Mouse (Mus musculus) Muller cell, postnatal 12 days (primary cell): ENCODE data around the gene Soga3.
A peak's percentile ranks its signal among the peaks of the same experiment; 100 is the strongest.

ENCODE experiments used
- DNase-seq: peaks from one replicate; pipeline ENCODE4 v3.0.0-alpha.2; 2015; ENCODE audit errors: inconsistent ontology term

Soga3 gene

DNA sequence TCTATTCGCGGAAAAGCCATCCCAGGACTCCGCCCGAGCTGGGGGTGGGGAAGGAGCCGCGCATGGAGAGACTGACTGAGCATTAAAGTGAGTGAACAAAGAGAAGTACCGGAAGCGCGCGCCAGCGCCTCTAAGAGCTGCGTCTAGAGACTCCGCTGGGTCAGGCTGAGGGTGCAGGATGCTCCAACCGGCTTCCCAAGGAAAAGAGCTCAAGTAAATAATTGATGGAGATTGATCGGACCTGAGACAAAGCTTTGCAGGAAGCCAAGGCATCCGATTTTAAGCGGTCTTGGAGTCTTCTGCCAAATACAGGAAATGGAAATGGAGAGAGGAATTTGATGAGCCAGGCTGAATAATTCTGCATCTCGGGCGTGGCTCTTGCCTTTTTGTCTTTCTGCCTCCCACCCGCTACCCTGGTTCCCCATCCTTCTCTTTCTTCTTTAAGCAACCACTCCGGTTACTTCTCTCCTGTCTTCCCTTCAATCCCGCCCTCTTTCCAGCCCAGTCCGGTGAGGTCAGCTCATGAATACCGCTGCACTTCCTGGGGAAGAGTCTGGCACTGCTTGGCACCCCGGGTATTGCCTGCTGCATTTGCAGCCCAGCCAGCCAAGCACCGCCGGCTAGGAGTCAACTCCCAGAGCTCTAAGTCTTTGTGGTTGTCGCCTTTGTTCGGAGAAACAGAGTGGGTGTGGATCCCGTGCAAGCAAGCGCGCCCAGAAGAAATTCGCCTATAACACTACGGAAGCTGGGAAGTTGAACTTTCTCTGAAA lies at the start of gene Soga3:
Gene Soga3, plus strand, starts transcription at position 274 of the 770 bp plus-strand sequence.
- peak; percentile 57 for DNase-seq

DNA sequence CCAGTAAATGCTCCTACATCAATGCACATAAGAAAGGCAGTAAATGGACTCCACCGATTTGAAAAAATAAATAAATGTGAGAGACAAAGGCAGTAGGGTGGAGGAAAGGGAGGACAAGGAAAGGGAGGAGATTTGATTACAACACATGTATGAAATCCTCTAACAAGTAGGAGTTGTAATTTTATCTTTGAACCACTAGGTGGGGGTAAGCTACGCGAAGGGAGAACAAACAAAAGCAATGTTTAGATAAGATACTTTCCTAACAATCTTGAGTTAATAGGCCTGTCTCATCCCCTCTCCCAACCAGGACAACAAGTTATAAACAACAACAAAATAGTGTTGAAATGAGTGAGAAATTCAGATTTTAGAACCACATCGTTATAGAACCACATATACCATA lies 36.7 kb upstream of the Soga3 start:
- DNase-seq, result no peak

DNA sequence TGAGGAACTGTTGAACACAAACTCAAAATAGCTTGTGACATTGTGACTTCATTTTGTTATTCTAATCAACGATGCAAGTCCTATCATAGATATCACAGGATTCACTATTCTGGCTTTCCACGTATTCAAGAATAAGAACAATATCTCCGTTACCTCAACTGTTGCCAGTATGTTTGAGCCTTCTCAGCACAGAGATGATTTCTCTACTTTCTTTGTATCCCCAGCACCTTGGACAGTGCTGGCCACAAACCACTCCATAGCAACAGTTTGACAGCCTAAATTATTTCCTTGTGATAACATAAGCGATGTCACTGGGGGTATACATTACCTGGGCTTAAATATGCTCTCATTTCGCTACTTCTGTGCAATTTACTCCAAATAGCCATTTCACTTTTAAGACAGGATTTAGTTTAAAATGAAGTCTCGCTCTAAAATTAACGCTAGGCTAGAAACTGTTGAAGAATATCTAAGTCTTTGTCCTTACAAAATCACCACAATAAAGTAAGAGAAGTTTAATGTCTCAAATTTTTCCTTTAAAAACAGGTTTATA lies 1.0 kb upstream of the Soga3 start:
- DNase-seq, result no peak

DNA sequence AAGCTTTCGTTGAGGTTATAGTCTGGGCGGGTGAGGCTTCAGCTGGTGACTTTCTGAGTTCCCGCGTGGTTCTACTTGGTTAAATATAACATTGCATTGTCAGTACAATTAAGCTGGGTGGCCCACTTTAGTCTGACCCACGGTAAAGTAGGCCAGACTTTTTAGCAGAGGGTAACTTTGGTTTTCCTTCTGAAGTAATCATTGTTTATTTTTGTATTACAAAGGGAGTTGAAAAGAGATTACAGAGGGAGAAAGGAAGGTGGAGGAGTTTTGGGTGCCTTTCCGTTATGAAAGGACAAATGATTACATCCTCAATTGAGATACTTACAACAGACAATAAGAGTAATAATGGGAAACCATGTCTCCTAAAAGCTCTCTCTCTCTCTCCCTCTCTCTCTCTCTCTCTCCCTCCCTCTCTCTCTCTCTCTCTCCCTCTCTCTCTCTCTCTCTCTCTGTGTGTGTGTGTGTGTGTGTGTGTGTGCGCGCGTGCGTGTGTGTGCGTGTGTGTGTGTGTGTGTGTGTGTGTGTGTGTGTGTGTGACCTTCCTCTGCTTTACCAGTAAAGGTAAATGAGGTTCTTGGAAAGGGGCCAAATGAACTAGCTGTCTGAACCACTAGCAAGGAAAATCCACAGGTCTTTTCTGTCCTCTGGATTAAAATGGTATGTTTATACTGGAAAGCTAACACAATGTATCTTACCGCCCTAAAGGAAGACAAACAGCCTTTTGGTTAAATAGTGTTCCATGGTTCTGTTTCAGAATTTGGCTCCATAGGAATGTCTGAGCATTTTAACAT lies 1.2 kb downstream of the Soga3 start:
- DNase-seq, result no peak

DNA sequence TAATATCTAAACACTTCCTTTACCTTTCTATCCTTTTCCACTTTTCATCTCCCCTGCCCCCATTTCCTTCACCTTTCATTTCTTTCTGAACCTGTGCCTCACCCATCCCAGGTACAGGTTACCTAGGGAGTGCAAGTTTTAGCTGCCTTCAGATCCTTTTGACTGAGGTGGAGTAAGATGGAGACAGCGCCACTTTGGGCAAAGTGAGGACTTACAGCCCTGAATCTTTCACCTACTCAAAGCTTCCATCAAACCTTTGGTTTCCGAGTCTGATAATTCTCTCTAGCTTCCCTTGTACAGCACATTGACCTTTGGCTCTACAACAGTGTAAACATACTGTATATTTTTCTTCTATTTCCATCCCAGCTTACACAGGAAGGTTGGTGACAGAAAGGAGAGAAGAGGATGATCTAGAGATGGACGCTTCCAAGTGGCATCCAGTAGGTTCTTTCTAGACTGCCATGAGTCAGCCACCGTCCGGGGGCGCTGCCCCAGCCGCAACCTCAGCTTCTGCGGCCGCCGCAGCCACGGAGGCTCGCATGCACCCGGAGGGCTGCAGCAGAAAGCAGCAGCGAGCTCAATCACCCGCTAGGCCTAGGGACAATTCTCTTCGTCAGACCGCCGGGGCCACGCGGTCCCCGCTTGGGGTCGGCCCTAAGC lies 2.7 kb downstream of the Soga3 start:
- no peak for DNase-seq

DNA sequence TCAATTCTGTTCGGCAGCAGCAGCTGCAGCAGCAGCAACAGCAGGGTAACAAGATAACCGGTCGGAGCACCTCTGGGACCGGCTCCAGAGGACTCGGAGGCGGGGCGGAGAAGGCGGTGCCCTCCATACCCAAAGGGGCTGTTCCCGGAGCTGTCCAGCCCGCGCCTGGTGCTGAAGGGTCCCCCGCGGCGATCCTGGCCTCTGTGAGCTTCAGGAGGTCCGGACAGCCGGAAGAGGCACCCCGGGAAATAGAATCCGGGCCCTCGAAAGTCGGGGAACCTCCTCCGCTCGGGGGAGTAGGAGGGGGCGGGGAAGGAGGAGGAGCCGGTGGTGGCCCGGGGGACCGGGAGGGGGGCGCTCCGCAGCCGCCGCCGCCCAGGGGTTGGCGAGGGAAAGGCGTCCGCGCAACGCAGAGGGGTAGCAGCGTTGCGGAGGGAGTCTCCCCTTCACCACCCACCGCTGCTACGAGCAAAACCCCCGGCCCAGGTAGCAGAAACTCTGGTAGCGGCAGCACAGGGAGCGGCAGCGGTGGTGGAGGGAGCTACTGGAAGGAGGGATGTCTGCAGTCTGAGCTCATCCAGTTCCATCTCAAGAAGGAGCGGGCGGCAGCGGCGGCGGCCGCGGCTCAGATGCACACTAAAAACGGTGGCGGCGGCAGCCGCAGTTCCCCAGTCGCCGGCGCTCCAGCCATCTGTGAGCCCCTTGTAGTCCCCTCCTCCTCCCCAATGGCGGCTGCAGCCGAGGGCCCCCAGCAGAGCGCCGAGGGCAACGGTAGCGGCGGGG lies 3.4 kb downstream of the Soga3 start:
- peak; percentile 93 for DNase-seq

DNA sequence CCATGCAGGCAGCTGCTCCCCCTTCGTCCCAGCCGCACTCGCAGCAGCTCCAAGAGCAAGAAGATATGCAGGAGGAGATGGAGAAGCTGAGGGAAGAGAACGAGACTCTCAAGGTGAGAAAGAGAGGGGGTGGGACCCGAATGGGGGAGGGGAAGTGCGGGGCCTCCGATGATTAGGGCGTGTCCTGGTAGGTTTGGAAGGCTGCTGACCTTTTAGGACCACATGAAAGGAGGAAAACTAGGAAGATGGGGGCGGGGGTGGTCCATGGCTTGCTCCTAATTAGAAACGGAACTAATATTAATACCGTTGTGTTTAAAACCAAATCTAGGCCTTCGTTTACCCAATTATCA lies 4.0 kb downstream of the Soga3 start:
- DNase-seq, result no peak

DNA sequence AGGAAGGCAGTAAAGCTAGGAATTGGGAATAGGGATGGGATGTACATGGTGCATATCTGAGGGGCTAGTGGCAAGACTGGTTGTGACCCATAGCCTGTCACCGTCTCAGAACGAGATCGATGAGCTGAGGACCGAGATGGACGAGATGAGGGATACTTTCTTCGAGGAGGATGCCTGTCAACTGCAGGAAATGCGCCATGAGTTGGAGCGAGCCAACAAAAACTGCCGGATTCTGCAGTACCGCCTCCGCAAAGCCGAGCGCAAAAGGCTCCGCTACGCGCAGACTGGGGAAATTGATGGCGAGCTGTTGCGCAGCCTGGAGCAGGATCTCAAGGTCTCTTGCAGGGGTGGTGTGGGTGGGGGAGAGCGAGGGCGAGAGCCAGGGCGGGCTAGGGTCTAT lies 4.4 kb downstream of the Soga3 start:
- DNase-seq, result no peak

DNA sequence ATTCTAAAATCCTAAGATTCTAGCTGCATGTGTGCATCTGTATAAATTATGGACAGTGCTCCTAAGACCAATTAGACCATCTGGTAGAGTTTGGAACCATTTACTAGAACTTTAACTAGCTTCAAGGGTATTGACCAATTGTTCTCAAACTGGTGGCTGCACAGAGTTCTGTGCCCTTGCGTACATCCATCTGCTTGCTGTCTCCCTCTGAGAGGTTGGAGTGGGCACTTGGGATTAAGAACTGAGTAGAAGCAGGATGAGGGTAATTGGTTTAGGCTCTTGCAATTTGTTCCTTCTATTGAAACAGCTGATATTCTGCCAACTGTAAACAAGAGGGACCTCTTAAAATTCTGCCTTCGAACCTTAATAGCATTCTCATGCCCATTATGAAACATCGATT lies 11.7 kb downstream of the Soga3 start:
- no peak for DNase-seq

DNA sequence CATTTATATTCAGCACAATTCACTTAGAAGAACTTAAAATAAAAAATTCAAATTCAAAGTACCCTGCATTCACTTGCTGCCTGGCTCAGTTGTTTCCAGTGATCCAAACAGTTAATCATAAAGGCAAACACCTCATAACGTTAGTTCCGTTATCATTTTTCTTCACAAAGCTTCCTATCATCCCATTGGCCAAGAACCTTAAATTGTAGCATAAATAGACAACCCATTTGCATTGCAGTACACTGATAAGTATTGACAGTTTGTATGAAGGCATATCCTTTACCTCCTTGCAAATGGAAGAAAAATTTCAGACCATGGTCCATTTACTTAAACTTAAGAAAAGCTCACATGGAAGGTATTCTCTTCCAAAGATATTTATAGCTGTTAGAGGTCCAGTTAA lies 18.0 kb downstream of the Soga3 start:
- no peak for DNase-seq

DNA sequence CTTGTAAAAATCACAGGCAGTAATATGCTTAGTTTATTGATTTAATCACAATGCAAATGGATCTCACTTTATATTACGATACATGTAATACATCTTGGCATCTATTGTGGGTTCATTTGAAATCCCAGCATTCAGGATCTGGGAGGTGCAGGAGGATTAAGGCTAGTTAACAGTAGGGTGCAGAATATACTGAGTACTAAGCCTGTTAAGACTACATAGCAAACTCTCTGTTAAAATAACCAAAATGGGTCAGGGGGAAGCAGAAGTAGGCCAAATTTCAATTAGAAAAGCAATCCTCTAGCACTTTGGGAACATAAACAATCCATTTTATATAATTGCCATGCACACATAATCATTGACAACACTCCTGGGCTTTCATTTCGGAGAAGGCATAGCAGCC lies 30.1 kb downstream of the Soga3 start:
- no peak for DNase-seq

DNA sequence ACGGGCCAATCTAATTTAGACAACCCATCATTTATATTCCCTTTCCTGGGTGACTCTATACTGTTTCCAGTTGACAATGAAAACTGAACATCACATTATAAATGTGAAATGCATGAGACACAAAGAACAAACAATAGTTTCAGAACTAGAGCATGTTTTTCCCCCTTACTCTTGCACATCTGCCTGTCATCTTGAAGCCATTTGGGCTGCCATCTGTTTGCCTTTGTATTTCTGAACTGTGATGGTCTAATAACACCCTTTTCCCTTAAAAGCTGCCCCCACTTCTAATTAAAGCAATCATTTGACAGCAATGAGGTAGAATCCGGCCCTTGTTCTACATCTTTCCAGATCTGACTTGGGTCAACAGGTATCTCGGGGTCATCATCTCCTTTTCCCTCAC lies 32.0 kb downstream of the Soga3 start:
- no peak for DNase-seq

DNA sequence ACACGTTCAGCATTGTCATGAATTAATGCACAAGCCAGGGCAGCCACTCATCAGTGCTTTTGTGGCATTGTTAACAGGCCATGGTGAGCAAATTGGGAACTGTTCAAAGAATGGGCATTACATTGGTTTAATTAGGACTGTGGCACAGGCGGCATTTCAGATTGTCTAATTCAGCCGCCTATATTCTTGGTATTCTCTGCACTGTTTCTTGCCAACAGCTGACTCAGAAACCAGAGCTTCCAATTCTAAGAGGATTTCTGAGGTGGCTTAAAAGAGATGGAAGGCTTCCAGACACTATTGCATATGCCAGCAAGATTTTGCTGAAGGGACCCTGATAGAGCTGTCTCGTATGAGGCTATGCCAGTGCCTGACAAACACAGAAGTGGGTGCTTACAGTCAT lies 33.2 kb downstream of the Soga3 start:
- peak; percentile 82 for DNase-seq

DNA sequence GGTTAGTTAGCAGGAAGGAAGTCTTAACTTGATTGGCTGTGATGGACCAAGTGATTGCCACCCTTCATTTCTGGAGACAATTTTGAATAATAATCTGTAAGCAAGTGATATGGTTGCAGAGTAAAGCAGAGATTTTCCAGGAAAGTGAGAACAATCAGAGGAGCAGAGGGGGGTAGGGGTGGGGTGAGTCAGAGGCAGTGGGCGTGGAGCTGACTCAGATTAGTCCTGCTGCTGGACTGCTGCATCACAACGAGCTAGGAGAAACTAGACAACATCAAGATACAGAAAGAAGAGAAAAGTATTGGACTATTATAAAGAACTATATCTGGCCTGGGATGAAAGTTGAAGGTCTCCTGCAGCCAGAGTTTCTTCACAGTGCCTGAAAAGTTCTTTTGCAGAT lies 34.4 kb downstream of the Soga3 start:
- DNase-seq, result peak; percentile 81

DNA sequence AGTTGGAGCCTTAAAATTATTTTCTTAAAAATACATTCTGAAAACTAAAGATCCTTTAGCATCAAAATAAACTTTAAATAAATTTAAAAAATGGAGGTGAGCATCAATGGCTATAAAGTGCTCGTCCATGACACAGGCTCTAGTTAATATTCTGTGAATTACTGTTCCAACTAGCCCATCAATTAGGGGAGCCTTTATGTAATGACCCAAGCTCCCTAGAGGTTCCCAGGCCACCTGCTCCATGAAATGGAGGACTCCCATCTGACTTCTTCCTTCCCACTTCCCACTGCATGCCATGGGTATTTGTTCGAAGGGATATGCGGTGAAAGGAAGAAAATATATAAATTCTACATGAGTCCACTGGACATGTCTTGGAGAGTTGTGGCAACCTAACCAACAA lies 36.6 kb downstream of the Soga3 start:
- DNase-seq, result no peak

DNA sequence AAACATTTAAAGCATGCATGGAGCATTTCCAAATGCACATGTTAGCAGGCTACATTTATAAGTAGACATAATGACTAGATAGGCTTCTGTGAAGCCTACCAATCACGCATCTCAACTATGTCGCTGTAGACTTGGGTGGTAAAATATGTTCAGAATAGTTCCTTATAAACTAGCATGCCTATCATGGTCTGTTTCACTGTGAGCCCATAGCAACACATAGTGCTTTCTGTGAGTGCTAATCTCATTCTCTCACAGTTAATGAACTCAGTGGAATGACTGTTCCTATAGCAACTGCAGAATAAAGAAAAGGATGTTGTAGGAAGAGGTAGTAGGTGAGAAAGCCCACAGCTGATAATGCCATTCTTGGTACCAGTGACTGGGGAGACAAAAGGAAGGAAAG lies 37.4 kb downstream of the Soga3 start:
- no peak for DNase-seq

DNA sequence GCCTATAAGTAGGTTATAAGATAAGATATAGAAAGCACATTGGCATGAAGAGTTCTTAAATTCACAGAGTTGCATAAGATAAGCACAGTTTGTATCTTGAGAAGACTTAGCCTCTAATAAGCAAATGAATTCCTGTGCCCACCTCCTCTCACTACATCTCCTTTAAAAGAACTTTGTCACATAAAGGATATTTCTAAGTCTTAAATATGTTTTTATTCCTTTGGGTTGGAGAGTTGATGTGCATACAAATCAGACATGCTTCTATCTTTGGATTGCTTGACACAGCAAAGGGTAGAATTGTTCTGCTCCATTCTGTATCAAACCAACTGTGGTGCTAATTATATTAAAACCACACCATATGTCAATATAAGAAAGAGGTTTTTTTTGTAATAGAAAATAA lies 50.1 kb downstream of the Soga3 start:
- DNase-seq, result no peak

DNA sequence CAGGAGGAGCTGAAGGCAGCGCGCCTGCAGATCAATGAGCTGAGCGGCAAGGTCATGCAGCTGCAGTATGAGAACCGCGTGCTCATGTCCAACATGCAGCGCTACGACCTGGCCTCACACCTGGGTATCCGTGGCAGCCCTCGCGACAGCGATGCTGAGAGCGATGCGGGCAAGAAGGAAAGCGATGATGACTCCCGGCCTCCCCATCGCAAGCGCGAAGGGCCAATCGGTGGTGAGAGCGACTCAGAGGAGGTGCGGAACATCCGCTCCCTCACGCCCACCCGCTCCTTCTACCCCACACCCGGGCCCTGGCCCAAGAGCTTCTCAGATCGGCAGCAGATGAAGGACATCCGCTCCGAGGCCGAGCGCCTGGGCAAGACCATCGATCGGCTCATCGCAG lies 53.2 kb downstream of the Soga3 start:
- DNase-seq, result no peak

DNA sequence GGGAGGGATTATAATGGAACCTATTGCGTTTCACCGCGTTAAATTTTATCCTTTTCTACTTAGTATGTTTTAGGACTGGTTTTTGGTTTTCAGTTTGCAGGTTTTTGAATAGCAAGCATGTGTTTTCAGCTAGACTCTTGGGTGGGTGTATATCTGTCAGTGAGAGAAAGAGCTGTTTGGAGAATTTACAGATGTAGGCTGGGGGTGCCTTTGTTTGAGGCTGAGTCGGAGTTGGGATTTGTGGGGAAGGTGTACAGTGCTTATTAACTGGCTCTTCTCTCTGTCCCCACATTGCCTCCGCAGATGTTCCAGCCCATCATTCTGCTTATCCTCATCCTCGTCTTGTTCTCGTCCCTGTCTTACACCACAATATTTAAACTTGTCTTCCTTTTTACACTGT lies 55.0 kb downstream of the Soga3 start, which contains the start of gene Gm49353:
Gene Gm49353, plus strand, starts transcription at position 313 of the 400 bp plus-strand sequence.
- DNase-seq, result no peak

DNA sequence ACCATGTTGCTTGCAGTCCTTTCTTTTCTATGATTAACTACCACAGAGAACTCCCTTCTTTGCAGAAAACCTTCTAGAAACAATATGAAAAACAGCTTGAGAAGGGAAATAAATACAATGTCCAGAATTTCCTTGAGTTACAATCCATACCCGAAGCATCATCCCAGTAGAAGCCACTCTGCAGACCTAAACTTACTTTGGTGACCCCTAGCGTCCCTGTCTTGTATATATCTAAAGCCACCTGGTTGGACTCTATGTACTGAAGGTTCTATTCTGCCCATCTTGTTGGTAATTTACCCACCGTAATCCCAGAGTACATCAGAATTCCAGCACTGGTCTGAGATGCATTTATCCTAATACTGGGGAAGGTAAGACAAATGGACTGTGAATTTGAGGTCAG lies 56.2 kb downstream of the Soga3 start:
- no peak for DNase-seq

DNA sequence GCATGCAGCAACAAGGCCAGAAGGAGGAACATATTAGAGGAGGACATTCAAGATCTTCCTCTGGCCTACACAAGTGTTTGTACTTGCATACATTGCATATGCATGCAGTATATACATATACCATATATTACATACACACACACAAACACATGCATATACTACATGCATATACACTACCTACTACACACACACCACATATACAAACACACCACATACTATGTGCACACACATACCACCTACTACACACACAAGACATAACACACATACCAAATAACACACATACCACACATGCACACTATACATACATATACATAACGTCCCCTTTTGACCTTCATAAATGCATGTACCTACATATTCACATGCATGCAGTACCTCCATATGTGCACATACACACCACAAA lies 57.0 kb downstream of the Soga3 start:
- DNase-seq, result no peak

DNA sequence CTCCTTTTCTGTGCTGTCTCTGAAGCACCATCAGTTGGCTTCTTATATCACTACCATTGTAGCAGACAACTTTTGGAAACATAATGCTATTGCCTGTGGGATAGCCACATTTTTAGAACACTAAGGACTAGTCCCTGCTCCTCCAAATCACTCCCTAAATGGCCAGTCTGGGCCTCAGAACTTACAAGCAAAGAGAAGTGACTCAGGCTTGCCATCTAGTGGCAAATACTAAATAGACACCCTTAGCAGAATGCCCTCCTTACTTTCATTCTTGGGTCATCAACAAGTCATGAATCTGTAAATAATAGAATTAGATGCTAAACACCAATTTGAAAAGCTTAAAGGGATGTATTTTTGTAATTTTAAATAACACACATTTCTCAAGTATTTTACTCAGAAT lies 63.1 kb downstream of the Soga3 start:
- DNase-seq, result peak; percentile 43
